ENCODE assay signal across 9 mouse cellular contexts in genomic region chr7:47023530-47023929, GRCm38 (mm10). TPM values are rescaled to one million over a fixed set of nuclear protein-coding genes. Genes with fewer than 3 reads are reported as not detected.
DNase-seq lines count a peak whose midpoint lies in the region; ATAC-seq lines count a peak whose summit lies in the region.
"Had no signal": no experiment of that assay in that cellular context is flagged by ENCODE, and none has a peak within 500 bp of the region (broad histone marks: within the 10 kb centered on the region; RNA-seq: fewer than 3 reads in every experiment).

No protein-coding gene starts in this region.

- DNase-seq in R1 (ENCODE audit: low read depth, low spot score): peak; percentile 81
- DNase-seq in cerebellum, adult 11 months: peak; percentile 69
- peak; percentile 81 to 87 for DNase-seq in layer of hippocampus, postnatal 14 days (ENCODE audit: low spot score in 2 of 2)
- DNase-seq in right cerebral cortex, postnatal 36 days (ENCODE audit: low spot score in 2 of 2): peak; percentile 61 to 72
- peak; percentile 65 to 87 for DNase-seq in urinary bladder, postnatal 4 days (ENCODE audit: low spot score in 2 of 2)

- H3K9ac ChIP-seq in forebrain, embryonic 15.5 days (replicated peaks): no peak overlapping the region
- no peak overlapping the region for H3K9ac ChIP-seq in hindbrain, embryonic 13.5 days

- H3K27ac ChIP-seq in forebrain, embryonic 15.5 days (replicated peaks): no peak overlapping the region
- no peak overlapping the region for H3K27ac ChIP-seq in hindbrain, embryonic 13.5 days

- 12% methylated on average over 6 of the region's 6 CpGs for WGBS in forebrain, embryonic 15.5 days
- WGBS in hindbrain, embryonic 13.5 days: 15% methylated on average over 6 of the region's 6 CpGs

- ATAC-seq in forebrain, embryonic 15.5 days (replicated peaks): 0 out of 2 replicates have a peak, but pooled peaks have one; percentile 47
- 0 out of 2 replicates have a peak, but pooled peaks have one; percentile 41 for ATAC-seq in hindbrain, embryonic 13.5 days (ENCODE audit: low FRiP score)
- ATAC-seq in megakaryocyte, adult 5-6 weeks (ENCODE audit: poor library complexity, severe bottlenecking): peak; percentile 81

- no peaks in the 10 kb centered on the region for H3K36me3 ChIP-seq in forebrain, embryonic 15.5 days
- no peaks in the 10 kb centered on the region for H3K36me3 ChIP-seq in hindbrain, embryonic 13.5 days

- H3K4me3 ChIP-seq in forebrain, embryonic 15.5 days: no peak overlapping the region
- H3K4me3 ChIP-seq in hindbrain, embryonic 13.5 days: no peak overlapping the region
- H3K4me3 ChIP-seq: megakaryocyte, embryonic 14.5 days had no signal

- H3K27me3 ChIP-seq in forebrain, embryonic 15.5 days: no peaks in the 10 kb centered on the region
- H3K27me3 ChIP-seq in hindbrain, embryonic 13.5 days: 0 out of 2 replicates have a peak, but pooled peaks cover 8% of the 10 kb centered on the region

- no peak overlapping the region for H3K4me2 ChIP-seq in forebrain, embryonic 15.5 days (replicated peaks)
- no peak overlapping the region for H3K4me2 ChIP-seq in hindbrain, embryonic 13.5 days

- no peaks in the 10 kb centered on the region for H3K9me3 ChIP-seq in forebrain, embryonic 15.5 days
- no peaks in the 10 kb centered on the region for H3K9me3 ChIP-seq in hindbrain, embryonic 13.5 days
- H3K9me3 ChIP-seq: megakaryocyte, embryonic 14.5 days had no signal

- peaks cover 5% of the 10 kb centered on the region; the same call in 1 of the 2 replicates for H3K4me1 ChIP-seq in forebrain, embryonic 15.5 days
- H3K4me1 ChIP-seq in hindbrain, embryonic 13.5 days (replicated peaks): no peaks in the 10 kb centered on the region

RNA-seq across cellular contexts. Expression of gene Spty2d1, which starts 15.3 kb away (rescaled TPM):
- 11.5 and 12.2 TPM in 2 replicates for polyA plus RNA-seq in forebrain, embryonic 15.5 days (2015; fragmentation: Nextera tagmentation; extraction: Ambion mirVana)
- polyA plus RNA-seq in hindbrain, embryonic 13.5 days (2015; fragmentation: Nextera tagmentation; extraction: Ambion mirVana): 8.9 and 9.8 TPM in 2 replicates
- total RNA-seq in layer of hippocampus, postnatal 14 days (2021): 10 to 100 TPM; 12.8 to 13.1 TPM
- total RNA-seq in megakaryocyte, adult 5-6 weeks (2015): 40.7 and 45.3 TPM in 2 replicates
- total RNA-seq in megakaryocyte, adult 5-6 weeks (2017): 35.4 and 42.0 TPM in 2 replicates

RNA-seq across cellular contexts. Expression of gene Tmem86a, which starts 26.9 kb away (rescaled TPM):
- 25.4 and 25.7 TPM in 2 replicates for polyA plus RNA-seq in forebrain, embryonic 15.5 days (2015; fragmentation: Nextera tagmentation; extraction: Ambion mirVana)
- 24.4 and 27.1 TPM in 2 replicates for polyA plus RNA-seq in hindbrain, embryonic 13.5 days (2015; fragmentation: Nextera tagmentation; extraction: Ambion mirVana)
- 10 to 100 TPM; 15.5 to 16.5 TPM for total RNA-seq in layer of hippocampus, postnatal 14 days (2021)
- total RNA-seq in megakaryocyte, adult 5-6 weeks (2015): 10.3 and 12.7 TPM in 2 replicates
- total RNA-seq in megakaryocyte, adult 5-6 weeks (2017): 6.3 and 6.4 TPM in 2 replicates

RNA-seq across cellular contexts. Expression of gene Gm9999, which starts 40.1 kb away (rescaled TPM):
- polyA plus RNA-seq in forebrain, embryonic 15.5 days (2015; fragmentation: Nextera tagmentation; extraction: Ambion mirVana): not detected in 2 replicates
- not detected in 2 replicates for polyA plus RNA-seq in hindbrain, embryonic 13.5 days (2015; fragmentation: Nextera tagmentation; extraction: Ambion mirVana)
- total RNA-seq in layer of hippocampus, postnatal 14 days (2021): not detected
- total RNA-seq in megakaryocyte, adult 5-6 weeks (2015): 2.3 TPM in 1 of 2 replicates, not detected in the other
- total RNA-seq in megakaryocyte, adult 5-6 weeks (2017): not detected in 2 replicates
